Mouse (Mus musculus): Measurements from ENCODE around the gene Adrb1.
"Not testable (repeated sequence)": the region's sequence is repeated elsewhere in the genome, so short reads cannot be mapped to it uniquely, and the experiment has no call there.

Adrb1 gene

DNA sequence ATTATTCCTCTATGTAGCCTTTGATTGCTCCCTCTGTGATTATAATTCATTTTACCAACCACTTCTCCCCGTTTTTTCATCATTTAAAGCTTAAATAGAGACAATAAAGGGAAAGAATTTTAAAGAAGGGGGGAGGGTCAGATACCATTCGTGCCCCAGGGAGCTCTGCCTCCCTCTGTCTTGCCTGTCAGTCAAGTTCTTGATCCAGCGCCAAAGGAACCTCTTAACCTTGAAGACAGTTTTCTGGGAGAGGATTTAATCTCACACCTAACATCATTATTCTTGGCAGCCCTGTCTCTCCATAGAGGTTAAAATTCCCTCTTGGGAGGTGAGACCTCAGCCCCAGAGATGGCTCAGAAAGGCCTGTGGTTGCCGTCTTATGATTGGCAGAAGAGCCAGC, 28.7 kb downstream of the Adrb1 start:
- no peak for DNase-seq

DNA sequence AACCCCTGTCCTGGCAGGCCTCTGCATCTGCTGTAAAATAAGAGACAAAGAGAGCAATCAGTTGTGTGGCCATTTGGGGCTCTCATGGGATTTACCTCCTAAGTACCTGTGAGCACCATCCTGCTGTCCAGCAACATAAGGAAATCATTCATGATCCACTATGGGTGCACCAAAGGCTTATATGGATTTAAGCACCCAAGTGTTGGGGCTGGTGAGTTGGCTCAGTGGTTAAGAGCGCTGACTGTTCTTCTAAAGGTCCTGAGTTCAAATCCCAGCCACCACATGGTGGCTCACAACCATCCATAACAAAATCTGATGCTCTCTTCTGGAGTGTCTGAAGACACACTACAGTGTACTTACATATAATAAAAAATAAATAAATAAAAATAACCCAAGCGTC, 32.5 kb downstream of the Adrb1 start:
- not testable (repeated sequence) for DNase-seq

DNA sequence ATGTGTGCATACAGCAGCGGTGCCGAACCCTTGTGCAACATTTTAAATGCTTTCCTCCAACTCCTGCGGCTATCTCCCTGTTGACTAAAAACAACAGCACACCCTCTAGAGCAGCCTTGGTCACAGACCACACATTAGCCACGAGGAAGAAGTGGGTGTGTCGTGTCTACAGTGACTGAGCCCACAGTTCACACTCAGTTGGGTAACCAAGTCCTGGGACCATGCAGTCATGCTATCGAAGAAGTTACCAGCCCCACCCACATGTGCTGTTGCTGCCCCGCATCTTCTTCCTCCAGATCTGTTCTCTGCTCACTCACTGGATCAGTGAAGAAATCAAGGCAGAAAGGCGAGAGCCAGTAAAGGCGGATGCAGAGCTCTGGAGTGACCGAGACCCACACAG, 34.4 kb downstream of the Adrb1 start:
- peak; percentile 33 to 42 for DNase-seq

DNA sequence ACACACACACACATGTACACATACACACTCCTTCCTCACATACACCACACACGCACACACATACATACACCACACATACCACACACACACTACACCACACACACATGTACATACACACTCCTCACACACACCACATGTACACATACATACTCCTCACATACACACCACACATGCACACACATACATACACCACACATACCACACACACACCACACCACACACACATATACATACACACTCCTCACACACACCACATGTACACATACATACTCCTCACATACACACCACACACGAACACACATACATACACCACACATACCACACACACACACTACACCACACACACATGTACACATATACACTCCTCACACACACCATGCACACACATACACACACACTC, 36.3 kb downstream of the Adrb1 start:
- DNase-seq: no peak

DNA sequence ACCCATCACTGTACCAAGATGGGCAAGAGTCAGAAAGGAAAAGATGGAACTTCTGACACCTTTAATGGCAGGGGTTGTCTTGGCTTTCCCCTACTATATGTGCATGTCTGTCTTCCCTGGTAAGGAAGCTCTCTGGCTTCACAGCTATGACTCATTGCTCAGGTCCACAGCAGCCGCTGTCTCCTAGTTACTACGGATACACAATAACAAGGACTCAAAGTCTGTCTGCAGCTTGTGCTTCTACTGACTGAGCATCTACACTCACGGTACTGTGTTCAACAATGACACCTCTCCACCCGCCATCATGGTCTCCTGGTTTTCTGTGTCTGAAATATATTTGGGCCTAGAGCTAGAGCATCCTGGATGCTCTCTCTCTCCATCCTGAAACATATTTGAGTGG, 37.7 kb downstream of the Adrb1 start:
- DNase-seq: no peak

DNA sequence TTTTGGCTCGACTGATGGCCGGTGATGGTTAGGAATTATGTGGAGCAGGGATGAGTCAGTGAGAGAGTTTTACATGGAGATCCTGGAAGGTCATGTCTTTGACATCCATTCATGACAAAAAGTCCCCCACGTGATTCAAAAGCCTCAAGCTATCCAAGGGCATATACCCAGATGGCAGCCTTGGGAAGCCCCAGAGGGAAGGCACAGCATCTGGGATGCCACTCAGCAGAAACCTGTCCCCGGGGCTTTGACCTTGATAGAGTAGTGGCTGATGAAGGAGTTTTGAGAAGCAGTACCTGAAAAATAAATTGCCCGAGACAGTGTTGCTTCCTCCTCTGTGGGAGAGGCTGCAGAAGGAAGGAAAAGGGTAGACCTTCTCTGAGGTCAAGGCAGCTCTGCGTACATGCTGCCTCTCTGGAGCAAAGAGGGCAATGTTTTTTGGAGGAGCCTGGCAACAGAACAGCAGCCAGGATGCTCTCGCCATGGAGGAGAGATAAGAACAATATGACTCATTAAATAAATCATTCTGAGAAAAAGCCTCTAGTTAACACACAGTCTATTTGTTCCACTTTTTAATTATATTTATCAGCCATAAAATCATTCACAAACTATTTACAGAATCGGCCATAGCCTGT, 38.4 kb downstream of the Adrb1 start:
- no peak for DNase-seq

DNA sequence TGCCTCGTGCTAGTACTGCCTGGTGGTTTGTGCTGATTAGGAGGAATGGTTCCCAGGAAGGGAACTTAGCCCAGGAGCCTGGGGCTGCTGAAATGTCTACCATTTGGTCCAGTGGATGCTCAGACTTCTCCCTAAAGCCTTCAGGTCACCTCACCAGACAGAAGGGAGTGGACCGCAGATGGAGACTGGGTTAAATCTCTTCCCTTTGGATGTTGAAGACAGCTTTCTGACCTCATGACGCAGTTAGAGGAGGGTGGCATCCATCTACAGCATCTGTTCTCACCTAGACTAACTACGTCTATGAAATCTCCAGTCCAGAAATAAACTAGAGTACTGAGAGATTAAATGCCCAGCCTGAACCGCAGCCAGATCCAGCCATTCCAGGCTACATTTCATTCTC, 39.1 kb downstream of the Adrb1 start:
- no peak for DNase-seq

DNA sequence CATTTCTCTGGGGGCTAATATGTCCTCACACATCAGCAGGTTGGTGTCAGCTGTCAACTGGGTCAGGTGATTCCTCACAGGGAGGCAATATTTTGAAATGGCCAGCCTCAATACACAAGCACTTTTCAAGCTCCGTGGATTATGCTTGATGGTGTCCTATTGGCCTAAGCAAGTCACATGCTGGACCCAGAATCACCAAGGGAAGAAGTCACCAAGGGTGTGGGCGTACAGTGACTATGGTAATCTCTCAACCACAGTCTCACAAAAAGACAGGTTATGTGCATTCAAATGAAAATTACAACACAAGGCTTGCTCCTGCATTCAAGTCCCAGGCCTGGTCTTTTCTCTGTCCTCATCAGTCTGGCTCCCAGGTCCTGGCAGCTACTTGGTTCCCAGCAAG, 39.7 kb downstream of the Adrb1 start:
- no peak for DNase-seq

DNA sequence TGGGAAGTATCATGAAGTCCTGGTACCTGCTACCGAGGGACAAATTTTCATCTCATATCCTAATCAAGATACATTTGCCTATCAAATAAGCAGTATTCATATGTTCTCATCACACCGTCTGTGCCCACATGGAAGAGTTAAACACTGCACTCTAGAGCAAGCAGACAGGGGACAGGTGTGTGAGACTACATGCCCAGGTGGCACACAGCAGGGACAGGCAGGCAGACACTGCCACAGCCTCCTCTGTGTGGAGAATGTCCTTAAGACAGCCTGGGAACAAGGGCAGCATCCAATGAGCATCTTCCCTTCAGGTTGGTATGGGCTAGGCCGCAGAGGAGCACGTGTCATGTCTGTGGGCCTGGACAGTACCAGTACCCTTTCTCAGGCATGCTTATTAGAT, 40.7 kb downstream of the Adrb1 start:
- no peak for DNase-seq

DNA sequence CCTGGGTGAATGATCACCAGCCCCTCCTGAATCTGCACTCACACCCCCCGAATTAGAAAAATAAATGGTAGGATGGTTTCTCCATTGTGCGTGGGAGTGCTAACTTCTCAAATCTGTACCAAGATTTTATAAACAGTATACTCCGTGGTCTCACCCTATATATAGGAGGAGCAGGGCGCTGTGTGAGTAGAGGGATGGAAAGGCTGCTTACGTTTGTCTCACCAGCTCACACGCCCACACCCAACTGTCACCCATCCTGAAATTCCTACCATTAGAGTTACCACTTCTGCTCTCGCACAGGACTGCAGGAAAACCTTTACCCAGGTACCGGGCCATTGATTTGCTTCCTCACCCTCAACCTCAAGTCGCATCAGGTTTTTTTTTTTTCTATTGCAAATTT, 47.0 kb downstream of the Adrb1 start:
- no peak for DNase-seq

DNA sequence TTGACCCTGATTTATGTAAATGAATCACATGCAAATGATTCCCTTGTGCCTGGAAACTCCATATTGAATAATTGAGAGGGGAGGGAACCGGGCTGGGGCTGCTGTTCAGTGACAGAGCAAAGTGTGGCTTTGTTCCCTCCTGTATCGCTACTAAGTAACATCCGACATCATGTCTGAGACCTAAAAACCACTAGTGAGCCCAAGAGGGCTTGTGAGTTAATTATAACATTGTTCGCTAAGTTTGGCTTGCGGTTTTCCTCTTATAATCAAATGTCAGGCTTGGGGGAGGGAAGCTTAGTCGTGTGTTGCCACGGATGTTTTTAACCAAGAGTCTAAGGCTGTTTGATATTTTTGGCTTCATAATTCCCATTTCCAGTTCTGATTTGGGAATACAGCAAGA, 50.2 kb downstream of the Adrb1 start:
- DNase-seq: no peak

DNA sequence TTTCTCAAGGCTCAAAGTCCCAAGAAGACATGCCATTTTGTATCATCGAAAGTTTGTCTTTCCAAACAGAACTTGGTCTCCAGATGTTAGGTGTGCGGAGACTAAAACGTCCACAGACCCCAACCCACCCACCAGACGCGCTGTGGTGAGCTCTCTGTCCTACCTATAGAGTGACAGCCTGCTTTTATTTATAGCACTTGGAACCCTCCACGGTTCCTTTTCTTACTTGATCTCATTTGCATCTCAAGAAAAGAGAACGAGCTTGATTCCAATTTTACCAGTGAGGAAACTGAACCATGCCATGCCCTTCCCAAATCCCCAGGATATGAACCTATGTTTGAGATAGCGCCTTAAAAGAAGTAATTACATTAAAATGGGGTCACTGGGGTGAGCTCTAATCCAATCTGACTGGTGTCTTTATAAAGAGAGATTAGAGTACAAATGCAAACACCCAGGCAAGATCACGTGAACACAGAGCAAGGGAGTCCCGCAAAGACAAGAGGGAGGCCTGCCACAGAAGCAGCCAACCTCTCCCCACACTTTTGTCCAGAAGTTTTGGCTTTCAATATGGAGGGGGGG, 51.5 kb downstream of the Adrb1 start:
- DNase-seq: no peak

DNA sequence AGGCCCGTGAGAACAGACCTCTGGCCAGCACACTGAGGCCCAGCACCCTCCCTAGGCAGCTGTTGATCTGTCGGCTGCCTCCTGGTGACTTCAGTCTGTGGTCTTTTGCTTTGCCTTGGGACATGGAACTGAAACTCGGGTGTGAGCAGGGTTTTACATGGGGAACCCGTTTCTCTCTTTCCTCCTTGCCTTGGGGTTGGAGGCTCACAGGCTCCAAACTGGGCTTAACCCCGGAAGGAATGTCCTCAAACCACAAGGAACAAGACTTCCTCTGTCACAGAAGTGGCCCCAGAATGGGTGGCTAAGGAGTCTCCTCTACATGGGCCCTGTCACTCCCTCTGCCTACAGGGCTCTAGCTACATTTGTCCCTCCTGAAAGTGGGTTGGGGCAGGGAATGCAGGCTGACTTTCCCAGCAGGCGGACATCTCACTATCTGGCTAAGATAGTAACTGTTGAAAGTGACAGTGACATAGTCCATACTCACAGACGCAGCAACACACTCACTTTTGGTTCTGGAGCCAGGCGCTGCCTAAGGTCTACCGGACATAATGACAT, 52.5 kb downstream of the Adrb1 start:
- DNase-seq: peak; percentile 42 to 49

DNA sequence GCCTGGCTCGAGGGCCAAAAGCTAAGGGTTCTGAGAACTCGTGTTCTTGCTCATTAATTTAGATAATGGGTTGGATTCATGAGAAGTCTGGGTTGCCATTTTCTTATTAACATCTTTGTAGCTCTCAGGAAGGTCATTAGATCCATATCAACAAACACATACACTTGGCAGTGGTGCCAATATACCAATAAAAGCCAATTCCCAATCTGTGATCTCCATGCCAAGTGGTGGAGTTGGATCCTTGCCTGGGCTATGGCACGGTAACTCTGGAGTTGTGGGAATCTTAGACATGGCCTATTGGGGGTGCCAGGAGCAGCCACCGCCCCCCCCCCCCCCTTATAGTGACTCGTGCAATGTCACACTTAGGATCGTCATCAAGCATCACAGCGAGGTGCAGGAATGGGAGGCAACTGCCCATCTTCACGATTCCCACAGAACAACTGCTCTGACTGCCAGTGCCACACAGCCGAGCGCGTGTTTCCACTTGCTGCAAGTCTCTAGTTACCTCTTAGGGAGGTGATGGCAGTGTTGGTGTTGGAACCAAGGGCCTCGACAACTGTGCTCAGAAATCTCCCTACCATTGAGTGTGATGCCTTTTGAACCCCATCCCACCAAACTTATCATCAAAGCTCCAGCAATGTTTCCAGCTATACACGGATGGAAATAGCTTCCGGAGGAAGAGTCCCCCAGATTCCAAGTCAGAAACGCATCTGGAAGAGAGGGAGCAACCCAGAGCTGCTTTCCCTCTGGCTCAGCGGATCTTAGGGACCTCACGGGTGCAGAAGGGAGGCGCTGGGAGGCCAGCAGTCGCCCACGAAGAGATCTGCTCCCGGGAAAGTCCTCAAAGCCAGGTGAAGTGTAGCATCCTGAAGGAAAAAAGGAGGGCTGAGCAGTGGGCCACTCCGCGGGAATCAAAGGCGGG, 53.2 kb downstream of the Adrb1 start:
- DNase-seq: no peak

DNA sequence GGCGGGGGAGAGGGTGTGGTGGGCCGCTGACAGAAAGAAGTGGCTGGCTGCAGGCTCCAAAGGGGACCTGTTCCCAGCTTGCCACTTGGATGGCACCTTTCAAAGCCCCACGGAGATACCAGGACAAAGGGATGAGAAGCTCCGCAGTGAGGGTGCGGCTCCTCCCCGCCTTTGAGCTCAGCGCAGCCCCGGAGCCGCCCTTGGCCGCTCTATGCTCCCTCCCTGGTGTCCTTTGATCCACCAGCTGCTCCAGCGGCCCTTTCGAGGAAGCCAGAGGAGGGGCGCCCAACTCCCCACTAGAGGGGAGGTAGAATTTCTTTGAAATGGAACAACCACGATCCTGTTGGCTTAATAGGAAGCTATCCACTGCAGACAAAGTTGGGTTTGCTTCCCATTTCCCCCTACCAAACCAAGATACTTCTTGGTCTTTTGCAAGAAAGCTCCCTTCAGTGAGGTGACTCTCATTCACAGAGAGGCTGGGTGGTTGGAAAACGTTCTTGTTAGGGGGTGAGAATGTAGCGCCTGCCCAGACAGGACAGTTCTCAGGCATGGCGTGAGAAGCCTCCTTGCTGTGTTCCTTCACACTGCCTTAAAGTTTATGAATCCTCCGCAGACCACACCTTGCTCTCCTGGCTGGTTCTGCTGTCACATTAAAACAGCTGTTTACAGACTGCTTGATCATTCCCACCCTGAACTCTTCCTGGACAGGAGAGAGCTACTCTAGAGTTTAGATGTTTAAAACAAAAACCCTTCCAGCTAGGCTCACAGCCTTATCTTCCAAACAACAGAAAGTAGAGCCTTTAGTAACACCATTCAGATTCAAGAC, 54.1 kb downstream of the Adrb1 start:
- peak; percentile 33 to 52 for DNase-seq

DNA sequence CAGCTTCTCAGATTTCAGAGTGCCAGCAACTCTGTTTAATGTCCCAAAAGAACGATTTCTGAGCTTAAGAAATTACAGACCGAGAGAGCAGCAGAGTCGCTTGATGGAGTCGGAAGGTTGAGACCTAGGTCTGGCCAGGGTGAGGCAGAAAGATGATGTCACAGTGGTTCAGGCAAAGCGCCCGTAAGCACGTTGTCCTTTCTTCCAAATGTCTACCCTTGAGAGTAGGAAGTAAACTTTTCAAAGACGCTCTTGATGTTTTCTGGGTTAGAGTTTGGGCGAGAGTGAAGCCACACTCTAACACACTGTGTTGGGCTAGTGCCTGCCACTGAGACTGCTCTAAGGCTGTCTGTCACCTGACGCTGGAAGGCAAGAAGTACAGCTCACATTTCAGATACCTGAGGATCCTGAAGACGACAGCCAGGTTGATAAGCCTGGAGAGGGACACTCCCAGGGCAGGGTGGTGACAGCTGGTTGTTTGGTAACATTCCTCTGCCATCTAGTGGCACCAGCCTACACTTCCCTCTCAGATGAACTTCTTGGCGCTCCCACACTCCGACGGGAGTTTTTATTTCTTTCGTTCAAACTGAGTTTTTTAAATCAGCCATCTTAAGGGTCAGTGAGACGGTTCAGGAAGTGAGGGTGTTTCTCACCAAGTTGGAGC, 54.9 kb downstream of the Adrb1 start:
- peak; percentile 57 to 68 for DNase-seq

DNA sequence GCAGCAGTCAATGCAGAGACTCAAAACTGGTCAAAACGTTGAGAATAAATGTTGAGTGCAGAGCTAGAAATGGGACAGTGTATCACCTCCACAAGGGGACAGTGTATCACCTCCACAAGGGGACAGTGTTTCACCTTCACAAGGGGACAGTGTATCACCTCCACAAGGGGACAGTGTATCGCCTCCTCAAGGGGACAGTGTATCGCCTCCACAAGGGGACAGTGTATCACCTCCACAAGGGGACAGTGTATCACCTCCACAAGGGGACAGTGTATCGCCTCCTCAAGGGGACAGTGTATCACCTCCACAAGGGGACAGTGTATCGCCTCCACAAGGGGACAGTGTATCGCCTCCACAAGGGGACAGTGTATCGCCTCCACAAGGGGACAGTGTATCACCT, 56.5 kb downstream of the Adrb1 start:
- DNase-seq: not testable (repeated sequence)

Data from lung, postnatal 4 days (tissue).